Mouse (Mus musculus) stomach, embryonic 16.5 days (tissue): ENCODE measurements around the gene Vmn2r98. TPM values are rescaled to one million over a fixed set of nuclear protein-coding genes. Genes with fewer than 3 reads are reported as not detected.
"Not testable (repeated sequence)": the region's sequence is repeated elsewhere in the genome, so short reads cannot be mapped to it uniquely, and the experiment has no call there.

Experiments
- ATAC-seq: fragments of 200-750 bp; cut with Nextera tagmentation; 2 replicates; pipeline ENCODE4 v1.8.0; 2017; ENCODE audit warnings: moderate number of reproducible peaks, moderate TSS enrichment; ENCODE audit not compliant: insufficient read depth, low FRiP score
- H3K27ac ChIP-seq: fragments of 300-500 bp; sonication (generic); 2 replicates; pipeline ENCODE4 v1.5.1; 2014; ENCODE audit warnings: low read length
- H3K27me3 ChIP-seq: fragments of 300-500 bp; sonication (generic); 2 replicates; pipeline ENCODE4 v1.6.1; 2014; ENCODE audit warnings: low read length, control low read depth, mixed read lengths; ENCODE audit not compliant: control insufficient read depth, insufficient read depth
- H3K36me3 ChIP-seq: fragments of 300-500 bp; sonication (generic); 2 replicates; pipeline ENCODE4 v1.6.1; 2014; ENCODE audit warnings: low read length; ENCODE audit not compliant: control insufficient read depth, insufficient read depth
- H3K4me1 ChIP-seq: fragments of 300-500 bp; sonication (generic); 2 replicates; pipeline ENCODE4 v1.6.1; 2014; ENCODE audit warnings: low read length, control low read depth, mixed read lengths; ENCODE audit not compliant: control insufficient read depth, insufficient read depth
- H3K4me2 ChIP-seq: fragments of 300-500 bp; sonication (generic); 2 replicates; pipeline ENCODE4 v1.6.1; 2014; ENCODE audit warnings: low read depth, low read length, mixed read lengths
- H3K4me3 ChIP-seq: fragments of 300-500 bp; sonication (generic); replicated peaks from 2 replicates; pipeline ENCODE4 v1.5.1; 2014; ENCODE audit warnings: mild to moderate bottlenecking, low read length
- H3K9ac ChIP-seq: fragments of 300-500 bp; sonication (generic); 2 replicates; pipeline ENCODE4 v1.6.1; 2014; ENCODE audit warnings: low read length
- H3K9me3 ChIP-seq: fragments of 300-500 bp; sonication (generic); replicated peaks from 2 replicates; pipeline ENCODE4 v1.6.1; 2016; ENCODE audit warnings: low read length, control low read depth; ENCODE audit not compliant: control insufficient read depth
- WGBS: fragments of 180-500 bp; shearing (Covaris S2); extraction: QIAGEN DNeasy Blood & Tissue Kit; methylation state at CpG from one replicate; pipeline ENCODE4 v1.1.7; 2014; 5-methylcytosine and 5-hydroxymethylcytosine counted together
- polyA plus RNA-seq: library from polyadenylated mRNA; unstranded; fragments of >200 nt; fragmentation: Nextera tagmentation; extraction: Ambion mirVana; gene quantifications from 2 replicates; pipeline ENCODE4 v1.2.1, GENCODE M21; 2015

Vmn2r98 gene
- polyA plus RNA-seq = not detected in 2 replicates

DNA sequence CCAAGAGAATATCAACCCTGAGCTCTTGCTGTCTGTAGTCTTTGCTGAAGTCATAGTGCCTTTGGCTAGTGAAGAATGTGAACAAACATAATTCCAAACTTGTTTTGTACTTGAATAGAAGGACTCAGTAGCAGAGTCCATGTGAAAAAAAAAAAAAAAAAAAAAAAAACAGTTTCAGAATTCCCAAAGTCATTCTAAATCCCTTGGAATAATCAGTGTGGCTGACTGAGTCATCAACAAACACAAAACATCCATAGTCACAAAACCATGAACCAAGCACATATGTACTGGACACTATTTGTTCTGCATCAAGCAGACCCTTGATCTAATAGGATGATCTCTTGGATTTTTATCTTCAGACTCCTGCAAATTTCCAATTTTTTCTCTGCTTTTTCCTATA is at the start of gene Vmn2r98:
Gene Vmn2r98 (plus strand): TSS at position 301 of the 400 bp plus-strand sequence.
- ATAC-seq, H3K9ac ChIP-seq, H3K27me3 ChIP-seq, H3K36me3 ChIP-seq, H3K9me3 ChIP-seq, H3K27ac ChIP-seq, H3K4me3 ChIP-seq, H3K4me1 ChIP-seq, H3K4me2 ChIP-seq: not testable (repeated sequence)

- ATAC-seq, H3K4me3 ChIP-seq, H3K9me3 ChIP-seq: not testable (repeated sequence)
Observed at GRCm38 (mm10) chr17:19031441-19031840, 21.8 kb upstream of the Vmn2r98 start.

GRCm38 (mm10) chr17:19031962-19032361 is 21.3 kb upstream of the Vmn2r98 start:
- Histone ChIP-seq H3K36me3 (no peaks in the 10 kb centered on the region), H3K9ac (no peak overlapping the region), H3K9me3 (no peaks in the 10 kb centered on the region; the same call in 1 of the 2 replicates), H3K4me3 (no peak overlapping the region), H3K27me3 (no peaks in the 10 kb centered on the region), H3K4me2 (no peak overlapping the region), H3K27ac (no peak overlapping the region), H3K4me1 (no peaks in the 10 kb centered on the region)
- 70% methylated on average over 2 of the region's 2 CpGs for WGBS
- no peak for ATAC-seq

More at GRCm38 (mm10) chr17:19031441-19031840, 21.8 kb upstream of the Vmn2r98 start:
- not testable (repeated sequence) for H3K27ac ChIP-seq, H3K9ac ChIP-seq, H3K36me3 ChIP-seq, H3K4me1 ChIP-seq, H3K4me2 ChIP-seq, H3K27me3 ChIP-seq
- WGBS = 65% methylated on average over 1 of the region's 1 CpGs

- no peak overlapping the region for H3K4me2 ChIP-seq
- ATAC-seq = no peak
- no peaks in the 10 kb centered on the region for H3K4me1 ChIP-seq
- WGBS = 60% methylated on average over 3 of the region's 3 CpGs
- no peak overlapping the region for H3K9ac ChIP-seq
- no peak overlapping the region for H3K4me3 ChIP-seq
- H3K27ac ChIP-seq = no peak overlapping the region
- H3K27me3 ChIP-seq = no peaks in the 10 kb centered on the region
- H3K36me3 ChIP-seq = no peaks in the 10 kb centered on the region
- no peaks in the 10 kb centered on the region; the same call in 1 of the 2 replicates for H3K9me3 ChIP-seq
Observed at GRCm38 (mm10) chr17:19032721-19033120, 20.5 kb upstream of the Vmn2r98 start.

Other genes with a start within 250 kb of the Vmn2r98 start
- 0.05 TPM in 1 of 2 replicates, not detected in the other for gene Vmn2r97, start 139.2 kb upstream of the Vmn2r98 start, polyA plus RNA-seq